Mouse (Mus musculus) heart, postnatal 0 days (tissue): ENCODE results near the gene Mamdc4. TPM values are rescaled to one million over a fixed set of nuclear protein-coding genes. Genes with fewer than 3 reads are reported as not detected.
"Not testable (repeated sequence)": the region's sequence is repeated elsewhere in the genome, so short reads cannot be mapped to it uniquely, and the experiment has no call there.

Experiments
- ATAC-seq: fragments of 200-750 bp; cut with Nextera tagmentation; 2 replicates; pipeline ENCODE4 v1.8.0; 2017; ENCODE audit warnings: low read depth, moderate number of reproducible peaks, moderate library complexity; ENCODE audit not compliant: insufficient read depth
- DNase-seq: peaks from one replicate; pipeline ENCODE4 v3.0.0-alpha.2; 2016; ENCODE audit warnings: low spot score
- H3K27ac ChIP-seq: fragments of 300-500 bp; sonication (generic); 2 replicates; pipeline ENCODE4 v1.5.1; 2014; ENCODE audit warnings: low read depth, mild to moderate bottlenecking
- H3K27me3 ChIP-seq: fragments of 300-500 bp; sonication (generic); 2 replicates; pipeline ENCODE4 v1.6.1; 2014; ENCODE audit warnings: low read length, mixed read lengths; ENCODE audit not compliant: control insufficient read depth, insufficient read depth
- H3K36me3 ChIP-seq: fragments of 300-500 bp; sonication (generic); replicated peaks from 2 replicates; pipeline ENCODE4 v1.6.1; 2014; ENCODE audit warnings: low read length, mixed read lengths; ENCODE audit not compliant: control insufficient read depth, insufficient read depth
- H3K4me1 ChIP-seq: fragments of 300-500 bp; sonication (generic); 2 replicates; pipeline ENCODE4 v1.6.1; 2014; ENCODE audit warnings: antibody characterized with exemption; ENCODE audit not compliant: control insufficient read depth, insufficient read depth
- H3K4me2 ChIP-seq: fragments of 300-500 bp; sonication (generic); 2 replicates; pipeline ENCODE4 v1.6.1; 2014; ENCODE audit warnings: low read depth, mild to moderate bottlenecking, low read length, moderate library complexity
- H3K4me3 ChIP-seq: fragments of 300-500 bp; sonication (generic); 2 replicates; pipeline ENCODE4 v1.5.1; 2014; ENCODE audit warnings: low read depth, low read length
- H3K9ac ChIP-seq: fragments of 300-500 bp; sonication (generic); replicated peaks from 2 replicates; pipeline ENCODE4 v1.6.1; 2014; ENCODE audit warnings: low read depth, low read length, mixed read lengths
- H3K9me3 ChIP-seq: fragments of 300-500 bp; sonication (generic); replicated peaks from 2 replicates; pipeline ENCODE4 v1.6.1; 2016; ENCODE audit warnings: low read length; ENCODE audit not compliant: control insufficient read depth
- CTCF ChIP-seq: IDR thresholded peaks from 2 replicates; pipeline ENCODE4 v1.5.1; 2016; ENCODE audit warnings: antibody characterized with exemption, control low read depth, low read depth
- EP300 ChIP-seq: IDR thresholded peaks from 2 replicates; pipeline ENCODE4 v1.6.1; 2016; ENCODE audit warnings: antibody characterized with exemption, low read depth
- WGBS: fragments of 180-500 bp; shearing (Covaris S2); extraction: QIAGEN DNeasy Blood & Tissue Kit; methylation state at CpG from one replicate; pipeline ENCODE4 v1.1.7; 2014; 5-methylcytosine and 5-hydroxymethylcytosine counted together
- polyA plus RNA-seq: library from polyadenylated mRNA; unstranded; fragments of >200 nt; fragmentation: Nextera tagmentation; extraction: Ambion mirVana; gene quantifications from 2 replicates; pipeline ENCODE4 v1.2.1, GENCODE M21; 2015
- total RNA-seq: library from RNA; depleted of rRNA; stranded (reverse); fragments of >200 nt; gene quantifications from 2 replicates; pipeline ENCODE4 v1.2.3, GENCODE M21; 2014; ENCODE audit warnings: low replicate concordance

Gene Mamdc4
- total and polyA plus RNA-seq, 2 experiments from 2014 or later, result 0.14 to 1.7 TPM

DNA sequence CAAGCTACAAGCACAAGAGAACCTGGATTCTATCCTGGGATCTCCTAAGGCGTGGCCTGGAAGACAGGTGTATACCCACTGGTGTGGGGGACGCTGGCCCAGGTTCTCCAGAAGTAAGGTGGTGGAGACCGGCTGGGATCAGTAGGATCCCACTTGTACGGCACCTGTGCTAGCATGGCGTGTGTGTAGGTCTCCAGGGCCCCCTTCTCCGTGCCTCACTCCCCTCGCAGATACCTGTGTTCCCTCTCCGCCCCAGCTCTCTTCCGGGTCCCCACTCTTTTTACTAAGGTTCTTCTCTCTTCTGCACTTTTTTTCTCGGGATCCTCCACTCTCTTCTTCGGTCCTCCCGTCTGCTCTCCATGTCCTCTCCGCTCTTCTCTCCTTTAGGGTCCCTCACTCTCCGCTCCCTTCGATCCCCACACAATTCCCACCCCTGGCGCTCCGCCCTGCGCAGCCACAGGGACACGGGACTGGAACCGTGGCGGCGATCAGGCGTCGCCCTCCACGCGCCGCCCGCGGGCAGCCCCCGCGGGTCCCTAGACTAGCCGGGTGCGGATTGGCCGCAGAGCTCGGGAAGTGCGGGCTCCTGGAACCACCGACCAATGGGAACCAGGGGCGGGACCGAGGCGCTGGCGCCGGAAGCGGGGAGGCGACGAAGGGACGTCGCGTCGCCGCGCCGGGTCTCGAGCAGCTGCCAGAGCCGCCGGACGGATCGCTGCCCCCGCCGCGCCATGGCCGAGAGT lies 17.3 kb downstream of the Mamdc4 start, which contains the start of gene Edf1:
TSS of gene Edf1 (plus strand) at position 627 of the 743 bp plus-strand sequence.
- H3K9me3 ChIP-seq, result no peaks in the 10 kb centered on the region
- H3K36me3 ChIP-seq, result peaks cover 24% of the 10 kb centered on the region
- peak; percentile 93 for DNase-seq
- H3K27ac ChIP-seq, result peak within 1 kb of the TSS; percentile 67
- ATAC-seq, result peak; percentile 100
- H3K4me1 ChIP-seq, result peaks cover 16% of the 10 kb centered on the region; the same call in 1 of the 2 replicates
- H3K4me3 ChIP-seq, result peak within 1 kb of the TSS; percentile 84
- H3K4me2 ChIP-seq, result peak within 1 kb of the TSS; percentile 88
- peak within 1 kb of the TSS; percentile 89 for H3K9ac ChIP-seq
- H3K27me3 ChIP-seq, result no peaks in the 10 kb centered on the region
- 1% methylated on average over 61 of the region's 61 CpGs for WGBS
- no peak; the same call in 1 of the 2 replicates for TF ChIP-seq EP300
- no peak for TF ChIP-seq CTCF

DNA sequence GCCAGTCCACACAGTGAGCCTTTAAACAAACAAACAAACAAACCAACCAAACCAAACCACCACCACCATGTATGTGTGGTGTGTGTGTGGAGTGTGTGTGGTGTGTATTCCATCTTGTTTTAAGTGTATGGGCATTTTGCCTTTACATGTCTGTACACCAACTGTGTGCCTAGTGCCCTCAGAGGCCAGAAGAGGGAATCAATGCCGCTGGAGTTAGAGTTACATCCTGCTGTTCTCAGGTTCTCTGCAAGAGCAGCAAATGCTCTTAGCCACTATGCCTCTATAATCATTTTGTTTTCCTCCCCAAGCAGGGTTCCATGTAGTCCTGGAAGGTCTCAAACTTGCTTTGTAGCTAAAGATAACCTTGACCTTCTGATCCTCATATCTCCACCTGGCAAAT lies 18.3 kb downstream of the Mamdc4 start:
- peaks cover 13% of the 10 kb centered on the region for H3K36me3 ChIP-seq
- WGBS, result 44% methylated on average over 1 of the region's 1 CpGs
- no peaks in the 10 kb centered on the region for H3K9me3 ChIP-seq
- H3K4me1 ChIP-seq, result peaks cover 16% of the 10 kb centered on the region; the same call in 1 of the 2 replicates
- TF ChIP-seq CTCF, result no peak
- TF ChIP-seq EP300, result no peak
- H3K9ac ChIP-seq, result no peak overlapping the region
- no peak for DNase-seq
- no peak overlapping the region for H3K27ac ChIP-seq
- no peak overlapping the region for H3K4me3 ChIP-seq
- H3K27me3 ChIP-seq, result no peaks in the 10 kb centered on the region
- H3K4me2 ChIP-seq, result no peak overlapping the region
- ATAC-seq, result no peak

DNA sequence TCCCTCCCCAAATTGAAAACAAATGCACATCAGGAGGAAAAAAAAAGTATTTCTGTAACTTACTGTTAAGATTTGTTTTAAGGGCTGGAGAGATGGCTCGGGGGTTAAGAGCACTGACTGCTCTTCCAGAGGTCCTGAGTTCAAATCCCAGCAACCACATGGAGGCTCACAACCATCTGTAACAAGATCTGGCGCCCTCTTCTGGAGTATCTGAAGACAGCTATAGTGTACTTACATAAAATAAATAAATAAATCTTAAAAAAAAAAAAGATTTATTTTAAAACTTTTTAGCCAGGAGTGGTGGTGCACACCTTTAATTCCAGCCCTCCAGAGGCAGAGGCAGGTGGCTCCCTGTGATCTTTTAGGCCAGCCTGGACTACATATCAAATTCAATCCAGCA lies 19.2 kb downstream of the Mamdc4 start:
- H3K4me2 ChIP-seq, DNase-seq, H3K36me3 ChIP-seq, H3K27ac ChIP-seq, H3K4me3 ChIP-seq, H3K9me3 ChIP-seq, H3K27me3 ChIP-seq, H3K9ac ChIP-seq, ATAC-seq: not testable (repeated sequence)
- peaks cover 16% of the 10 kb centered on the region; the same call in 1 of the 2 replicates for H3K4me1 ChIP-seq
- WGBS, result 50% methylated on average over 2 of the region's 2 CpGs

DNA sequence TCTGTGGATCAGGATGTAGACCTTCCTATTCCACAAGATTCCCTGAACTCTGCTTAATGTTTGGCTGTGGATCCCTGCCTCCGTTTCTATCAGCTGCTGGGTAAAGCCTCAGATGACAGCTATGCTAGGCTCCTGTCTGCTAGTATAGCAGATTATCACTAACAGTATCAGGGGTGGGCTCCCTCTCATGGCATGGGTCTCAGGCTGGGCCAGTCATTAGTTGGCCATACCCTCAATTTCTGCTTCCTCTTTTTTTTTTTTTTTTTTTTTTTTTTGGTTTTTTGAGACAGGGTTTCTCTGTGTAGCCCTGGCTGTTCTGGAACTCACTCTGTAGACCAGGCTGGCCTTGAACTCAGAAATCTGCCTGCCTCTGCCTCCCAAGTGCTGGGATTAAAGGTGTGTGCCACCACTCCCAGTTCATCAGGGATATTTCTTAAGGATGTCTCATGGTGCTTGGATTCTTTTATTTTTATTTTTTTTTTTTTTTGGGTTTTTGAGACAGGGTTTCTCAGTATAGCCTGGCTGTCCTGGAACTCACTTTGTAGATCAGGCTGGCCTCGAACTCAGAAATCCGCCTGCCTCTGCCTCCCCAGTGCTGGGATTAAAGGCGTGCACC lies 21.4 kb downstream of the Mamdc4 start:
- not testable (repeated sequence) for ATAC-seq, DNase-seq, H3K4me2 ChIP-seq, H3K27me3 ChIP-seq, H3K4me1 ChIP-seq, H3K4me3 ChIP-seq, H3K9ac ChIP-seq, H3K27ac ChIP-seq, H3K9me3 ChIP-seq, H3K36me3 ChIP-seq
- 76% methylated on average over 4 of the region's 4 CpGs for WGBS

DNA sequence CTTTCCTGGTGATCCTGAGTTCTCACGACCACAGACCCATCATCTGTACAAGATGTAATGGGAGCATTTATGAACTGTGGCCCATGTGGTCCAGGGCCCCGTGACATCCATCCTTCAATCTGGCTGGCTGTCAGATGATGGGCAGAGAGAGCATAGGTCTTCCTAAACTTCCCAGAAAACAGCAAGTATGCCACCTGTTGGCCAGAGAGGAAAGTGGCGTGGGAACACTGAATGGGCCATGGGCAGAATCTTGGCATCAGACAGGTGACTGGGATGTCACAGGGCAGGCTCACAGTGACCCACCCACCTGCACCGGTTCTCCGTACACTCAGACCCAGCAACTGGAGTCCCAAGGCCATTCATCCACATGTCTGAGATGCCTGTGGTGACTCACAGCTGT lies 23.5 kb downstream of the Mamdc4 start:
- no peak for ATAC-seq
- Histone ChIP-seq H3K4me3 (no peak overlapping the region), H3K9me3 (no peaks in the 10 kb centered on the region), H3K27ac (no peak overlapping the region), H3K4me2 (no peak overlapping the region), H3K36me3 (no peaks in the 10 kb centered on the region), H3K27me3 (no peaks in the 10 kb centered on the region), H3K9ac (no peak overlapping the region), H3K4me1 (peaks cover under 1% of the 10 kb centered on the region)
- peak; percentile 42 for DNase-seq
- 30% methylated on average over 5 of the region's 5 CpGs for WGBS
- TF ChIP-seq CTCF (peak; percentile 75), EP300 (no peak)
